Mouse (Mus musculus) heart, postnatal 0 days (tissue): ENCODE data around the gene Cdk7.

Experiments
- CTCF ChIP-seq: IDR thresholded peaks from 2 replicates; pipeline ENCODE4 v1.5.1; 2016; ENCODE audit warnings: antibody characterized with exemption, control low read depth, low read depth
- EP300 ChIP-seq: IDR thresholded peaks from 2 replicates; pipeline ENCODE4 v1.6.1; 2016; ENCODE audit warnings: antibody characterized with exemption, low read depth

GRCm38 (mm10) chr13:100751402-100751801 is 20.7 kb upstream of the Cdk7 start:
- TF ChIP-seq CTCF (no peak), EP300 (no peak)
